8 mouse cellular contexts compared by ENCODE assay signal in genomic region chrX:38600177-38600994, GRCm38 (mm10). TPM values are rescaled to one million over a fixed set of nuclear protein-coding genes. Genes with fewer than 3 reads are reported as not detected.
A peak's percentile ranks its signal among the peaks of the same experiment; 100 is the strongest.
DNase-seq lines count a peak whose midpoint lies in the region; ATAC-seq and TF ChIP-seq lines count a peak whose summit lies in the region.

Mcts1 (plus strand) TSS chrX:38600578.

- no peaks in the 10 kb centered on the region for H3K4me1 ChIP-seq in bone marrow, adult 2 months (ENCODE audit: control insufficient read depth, insufficient read depth, low read length)
- H3K4me1 ChIP-seq in heart, embryonic 10.5 days: no peaks in the 10 kb centered on the region
- H3K4me1 ChIP-seq in kidney, embryonic 15.5 days: no peaks in the 10 kb centered on the region

- peak; percentile 74 for ATAC-seq in erythroblast, adult 5-6 weeks (replicated peaks; ENCODE audit: low FRiP score, poor library complexity, severe bottlenecking)
- peak; percentile 89 for ATAC-seq in kidney, embryonic 15.5 days (replicated peaks; ENCODE audit: low FRiP score)
- peak; percentile 100 for ATAC-seq in monocyte, adult 5-6 weeks (replicated peaks; ENCODE audit: insufficient number of reproducible peaks, low FRiP score, low TSS enrichment, poor library complexity, severe bottlenecking)

- H3K4me2 ChIP-seq in kidney, embryonic 15.5 days: peak within 1 kb of the TSS; percentile 58

- peak within 1 kb of the TSS; percentile 73 for H3K27ac ChIP-seq in bone marrow, adult 2 months (ENCODE audit: control insufficient read depth, insufficient read depth, low read depth, low read length, poor library complexity)
- peak within 1 kb of the TSS; percentile 84 for H3K27ac ChIP-seq in heart, embryonic 10.5 days
- peak within 1 kb of the TSS; percentile 86 for H3K27ac ChIP-seq in kidney, embryonic 15.5 days

- H3K27me3 ChIP-seq in heart, embryonic 10.5 days (ENCODE audit: insufficient read depth, poor library complexity, severe bottlenecking): no peaks in the 10 kb centered on the region
- no peaks in the 10 kb centered on the region for H3K27me3 ChIP-seq in kidney, embryonic 15.5 days

- peak within 1 kb of the TSS; percentile 78 for H3K4me3 ChIP-seq in bone marrow, adult 2 months (replicated peaks; ENCODE audit: control insufficient read depth, low read depth, low read length)
- H3K4me3 ChIP-seq in heart, embryonic 10.5 days: peak within 1 kb of the TSS; percentile 60
- H3K4me3 ChIP-seq in kidney, embryonic 15.5 days (replicated peaks): peak within 1 kb of the TSS; percentile 53

- H3K36me3 ChIP-seq in heart, embryonic 10.5 days: no peaks in the 10 kb centered on the region
- no peaks in the 10 kb centered on the region for H3K36me3 ChIP-seq in kidney, embryonic 15.5 days

- TF ChIP-seq POLR2A in bone marrow, adult 2 months (IDR thresholded peaks at IDR 0.05; ENCODE audit: borderline replicate concordance, control insufficient read depth, low read depth, low read length): no peak

- 7% methylated on average over 26 of the region's 26 CpGs for WGBS in bone marrow, adult 2 months
- WGBS in heart, embryonic 10.5 days: 19% methylated on average over 26 of the region's 26 CpGs
- 17% methylated on average over 26 of the region's 26 CpGs for WGBS in kidney, embryonic 15.5 days

- TF ChIP-seq CTCF in bone marrow, adult 2 months (IDR thresholded peaks at IDR 0.05; ENCODE audit: control insufficient read depth, insufficient read depth, low read length): no peak

- DNase-seq in A20 (ENCODE audit: low read depth, low spot score): peak; percentile 87
- peak; percentile 88 for DNase-seq in heart, embryonic 10.5 days (ENCODE audit: low spot score)
- DNase-seq in liver: peak; percentile 66
- peak; percentile 48 to 66 for DNase-seq in spleen, postnatal 4 days (ENCODE audit: low spot score in 2 of 2)

- peak within 1 kb of the TSS; percentile 41 for H3K9ac ChIP-seq in kidney, embryonic 15.5 days

- no peaks in the 10 kb centered on the region for H3K9me3 ChIP-seq in heart, embryonic 10.5 days
- no peaks in the 10 kb centered on the region for H3K9me3 ChIP-seq in kidney, embryonic 15.5 days (replicated peaks)

RNA-seq across cellular contexts. Expression of gene Mcts1, which starts in this region (rescaled TPM):
- 63.0 and 105 TPM in 2 replicates for polyA plus RNA-seq in bone marrow, adult 2 months (2011; ENCODE audit: insufficient read depth, insufficient read length, low replicate concordance, missing spikeins)
- 8.1 and 36.4 TPM in 2 replicates for total RNA-seq in erythroblast, adult 5-6 weeks (2015; ENCODE audit: low replicate concordance)
- 11.7 and 21.2 TPM in 2 replicates for total RNA-seq in erythroblast, adult 5-6 weeks (2017; ENCODE audit: low replicate concordance)
- 52.9 and 60.2 TPM in 2 replicates for polyA plus RNA-seq in heart, embryonic 10.5 days (2016; fragmentation: Nextera tagmentation; extraction: Ambion mirVana)
- 84.3 and 91.2 TPM in 2 replicates for polyA plus RNA-seq in kidney, embryonic 15.5 days (2015; fragmentation: Nextera tagmentation; extraction: Ambion mirVana)
- total RNA-seq in monocyte, adult 5-6 weeks (2017): 38.2 to 46.4 TPM (median 40.0 TPM) in 3 replicates

Comparison
In these comparisons a context has a peak if more than half of its experiments do, and no peak if none do; other contexts are left out.
1. Peak in every context shown above with its lines: DNase-seq, ATAC-seq, H3K4me3 ChIP-seq and H3K27ac ChIP-seq.